Mouse (Mus musculus) hindbrain, embryonic 12.5 days (tissue): ENCODE measurements around the gene Lgals9. TPM values are rescaled to one million over a fixed set of nuclear protein-coding genes. Genes with fewer than 3 reads are reported as not detected.
A peak's percentile ranks its signal among the peaks of the same experiment; 100 is the strongest.

ENCODE experiments used
- ATAC-seq: fragments of 200-750 bp; cut with Nextera tagmentation; 2 replicates; pipeline ENCODE4 v1.8.0; 2017; ENCODE audit warnings: moderate TSS enrichment; ENCODE audit not compliant: low FRiP score
- H3K27ac ChIP-seq: fragments of 300-500 bp; sonication (generic); 2 replicates; pipeline ENCODE4 v1.5.1; 2016; ENCODE audit warnings: mild to moderate bottlenecking
- H3K27me3 ChIP-seq: fragments of 300-500 bp; sonication (generic); 2 replicates; pipeline ENCODE4 v1.6.1; 2016; ENCODE audit warnings: mild to moderate bottlenecking
- H3K36me3 ChIP-seq: fragments of 300-500 bp; sonication (generic); 2 replicates; pipeline ENCODE4 v1.6.1; 2016; ENCODE audit warnings: mild to moderate bottlenecking
- H3K4me1 ChIP-seq: fragments of 300-500 bp; sonication (generic); 2 replicates; pipeline ENCODE4 v1.6.1; 2016
- H3K4me2 ChIP-seq: fragments of 300-500 bp; sonication (generic); replicated peaks from 2 replicates; pipeline ENCODE4 v1.6.1; 2016; ENCODE audit warnings: mild to moderate bottlenecking
- H3K4me3 ChIP-seq: fragments of 300-500 bp; sonication (generic); 2 replicates; pipeline ENCODE4 v1.5.1; 2016; ENCODE audit warnings: mild to moderate bottlenecking
- H3K9ac ChIP-seq: fragments of 300-500 bp; sonication (generic); 2 replicates; pipeline ENCODE4 v1.6.1; 2016; ENCODE audit warnings: mild to moderate bottlenecking, moderate library complexity
- H3K9me3 ChIP-seq: fragments of 300-500 bp; sonication (generic); replicated peaks from 2 replicates; pipeline ENCODE4 v1.6.1; 2016; ENCODE audit warnings: mild to moderate bottlenecking
- WGBS: fragments of 180-500 bp; shearing (Covaris S2); methylation state at CpG from one replicate; pipeline ENCODE4 v1.1.7; 2016; 5-methylcytosine and 5-hydroxymethylcytosine counted together
- polyA plus RNA-seq: library from polyadenylated mRNA; unstranded; fragments of >200 nt; fragmentation: Nextera tagmentation; extraction: Ambion mirVana; gene quantifications from 2 replicates; pipeline ENCODE4 v1.2.1, GENCODE M21; 2016

The Lgals9 gene
- polyA plus RNA-seq, 1 experiment from 2014 or later: 8.7 TPM

DNA sequence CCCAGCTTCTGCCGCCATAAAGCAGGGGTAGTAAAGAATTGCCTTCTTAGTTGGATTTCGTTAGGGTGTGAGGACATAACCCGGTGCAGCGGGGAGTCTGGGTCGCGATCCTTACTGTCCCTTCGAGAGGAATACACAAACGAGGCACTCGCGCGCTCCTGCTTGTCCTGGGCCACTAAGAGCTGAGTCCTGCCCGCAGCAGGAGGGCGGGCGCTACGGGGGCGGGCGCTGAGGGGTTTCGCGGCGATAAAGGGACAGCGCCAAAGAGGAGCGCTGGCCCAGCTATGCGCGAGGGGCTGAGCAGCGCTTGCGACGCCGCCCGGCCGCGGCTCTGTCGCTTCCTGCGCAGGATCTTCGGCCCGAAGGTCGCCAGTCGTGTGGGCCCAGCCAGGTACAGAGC is 59.8 kb downstream of the Lgals9 start:
- Histone ChIP-seq H3K9me3 (no peaks in the 10 kb centered on the region), H3K4me1 (peaks cover 5% of the 10 kb centered on the region; the same call in 1 of the 2 replicates), H3K36me3 (no peaks in the 10 kb centered on the region), H3K4me3 (peak overlapping the region; percentile 33), H3K27ac (no peak overlapping the region), H3K9ac (peak overlapping the region; percentile 45), H3K27me3 (peaks cover 57% of the 10 kb centered on the region), H3K4me2 (peak overlapping the region; percentile 55)
- WGBS: under 1% methylated on average over 37 of the region's 37 CpGs
- no peak for ATAC-seq

DNA sequence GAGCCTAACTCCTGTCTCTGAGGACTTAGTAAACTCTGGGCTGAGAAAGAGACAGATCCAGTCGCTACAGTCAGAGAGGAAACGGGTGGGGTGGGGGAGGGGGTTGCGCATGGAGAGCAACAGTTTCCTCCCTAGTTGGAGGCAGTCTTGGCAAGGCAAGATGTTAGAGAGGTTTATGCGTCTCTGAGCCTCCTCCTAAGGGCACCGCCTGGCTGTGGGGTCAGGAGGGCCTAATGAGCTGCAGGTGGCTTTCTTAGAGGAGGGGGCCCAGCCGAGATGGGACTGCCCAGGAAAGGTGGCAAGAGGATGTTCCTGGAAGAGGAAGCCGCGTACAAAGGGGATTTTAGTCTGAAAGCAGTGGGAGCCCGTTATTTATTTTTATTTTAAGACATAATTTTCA is 60.6 kb downstream of the Lgals9 start:
- 14% methylated on average over 9 of the region's 9 CpGs for WGBS
- Histone ChIP-seq H3K4me1 (peaks cover 5% of the 10 kb centered on the region; the same call in 1 of the 2 replicates), H3K4me2 (no peak overlapping the region), H3K27ac (no peak overlapping the region), H3K36me3 (no peaks in the 10 kb centered on the region), H3K9ac (no peak overlapping the region), H3K27me3 (peaks cover 57% of the 10 kb centered on the region), H3K9me3 (no peaks in the 10 kb centered on the region), H3K4me3 (no peak overlapping the region)
- no peak for ATAC-seq

DNA sequence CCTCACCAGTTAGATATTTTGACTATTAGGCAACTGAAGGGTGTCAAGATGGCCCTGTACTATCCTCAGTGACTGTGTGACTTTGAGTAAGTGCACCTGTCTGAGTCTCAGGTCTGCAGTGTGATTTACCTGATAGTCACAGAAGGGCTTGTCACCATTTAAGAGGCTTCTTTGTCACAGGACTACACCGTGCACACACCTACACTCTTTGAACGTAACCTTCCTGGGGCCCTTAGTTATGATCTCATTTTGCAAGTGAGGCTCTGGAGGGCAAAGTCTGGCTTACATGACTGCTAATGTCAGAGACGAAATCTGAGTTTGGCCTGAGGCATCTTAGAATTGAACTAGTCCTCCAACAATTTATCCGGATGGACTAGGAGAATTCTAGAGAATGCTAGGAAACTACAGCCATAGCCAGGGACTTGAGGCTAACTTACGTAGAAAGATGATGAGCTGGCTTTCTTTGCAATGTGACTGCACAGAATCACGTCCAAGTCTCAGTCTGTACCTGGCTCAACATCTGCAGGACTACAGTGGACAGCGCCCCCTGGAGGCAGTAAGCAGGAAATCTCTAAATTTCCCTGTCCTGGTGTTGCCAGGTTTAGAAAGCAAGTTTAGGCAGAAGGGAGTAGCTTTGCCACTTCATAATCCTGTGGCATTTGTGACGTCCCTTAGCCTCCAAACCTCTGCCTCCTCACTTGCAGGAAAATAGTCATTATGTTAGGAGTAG is 61.9 kb downstream of the Lgals9 start:
- Histone ChIP-seq H3K27me3 (peaks cover 57% of the 10 kb centered on the region), H3K36me3 (no peaks in the 10 kb centered on the region), H3K9ac (no peak overlapping the region), H3K4me2 (no peak overlapping the region), H3K27ac (no peak overlapping the region), H3K4me1 (peaks cover 5% of the 10 kb centered on the region; the same call in 1 of the 2 replicates), H3K4me3 (no peak overlapping the region), H3K9me3 (no peaks in the 10 kb centered on the region)
- no peak for ATAC-seq
- 41% methylated on average over 8 of the region's 8 CpGs for WGBS

DNA sequence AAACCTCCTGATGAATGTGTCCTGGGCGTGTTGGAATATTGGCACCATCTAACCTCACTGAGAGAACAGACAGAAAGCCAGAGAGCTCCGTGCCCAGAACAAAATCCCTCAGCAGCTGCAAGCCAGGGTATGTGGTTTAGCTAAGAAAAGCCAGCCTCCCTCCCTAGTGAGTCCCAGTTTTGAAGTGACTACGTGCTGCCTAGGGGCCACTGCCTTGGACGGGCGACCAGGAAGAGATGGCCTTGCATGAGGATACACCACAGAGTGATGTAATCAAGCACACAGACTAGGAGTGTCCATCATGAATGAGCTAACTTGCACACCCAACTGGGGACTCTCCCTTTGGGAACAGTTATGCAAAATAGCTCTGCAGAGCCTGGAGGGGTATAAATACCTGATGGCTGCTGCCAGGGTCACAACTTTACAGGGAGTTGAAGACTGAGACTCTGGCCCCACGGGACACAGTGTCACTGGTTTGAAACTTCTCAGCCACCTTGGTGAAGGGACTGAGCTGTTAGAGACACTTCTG is 64.3 kb downstream of the Lgals9 start, which contains the start of gene Nos2:
TSS of gene Nos2 (plus strand) at position 377 of the 529 bp plus-strand sequence.
- peaks cover 37% of the 10 kb centered on the region for H3K27me3 ChIP-seq
- H3K36me3 ChIP-seq: no peaks in the 10 kb centered on the region
- H3K4me2 ChIP-seq: no peak within 1 kb of the TSS
- no peak within 1 kb of the TSS for H3K27ac ChIP-seq
- no peak within 1 kb of the TSS for H3K9ac ChIP-seq
- ATAC-seq: no peak
- H3K4me1 ChIP-seq: peaks cover 5% of the 10 kb centered on the region; the same call in 1 of the 2 replicates
- WGBS: 60% methylated on average over 6 of the region's 6 CpGs
- no peaks in the 10 kb centered on the region for H3K9me3 ChIP-seq
- H3K4me3 ChIP-seq: no peak within 1 kb of the TSS

DNA sequence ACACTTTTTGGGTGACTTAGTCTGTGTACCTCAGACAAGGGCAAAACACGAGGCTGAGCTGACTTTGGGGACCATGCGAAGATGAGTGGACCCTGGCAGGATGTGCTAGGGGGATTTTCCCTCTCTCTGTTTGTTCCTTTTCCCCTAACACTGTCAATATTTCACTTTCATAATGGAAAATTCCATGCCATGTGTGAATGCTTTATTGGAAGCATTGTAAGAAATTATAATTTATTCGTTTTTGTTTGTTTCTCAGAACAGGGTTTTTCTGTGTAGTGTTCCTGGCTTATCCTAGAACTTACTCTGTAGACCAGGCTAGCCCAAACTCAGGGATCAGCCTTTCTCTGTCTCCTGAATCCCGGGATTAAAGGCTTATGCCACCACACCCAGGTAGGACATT is 65.0 kb downstream of the Lgals9 start:
- no peaks in the 10 kb centered on the region for H3K9me3 ChIP-seq
- H3K27ac ChIP-seq: no peak overlapping the region
- H3K4me3 ChIP-seq: no peak overlapping the region
- peaks cover 29% of the 10 kb centered on the region for H3K27me3 ChIP-seq
- no peak overlapping the region for H3K4me2 ChIP-seq
- H3K36me3 ChIP-seq: no peaks in the 10 kb centered on the region
- no peak for ATAC-seq
- peaks cover under 1% of the 10 kb centered on the region; the same call in 1 of the 2 replicates for H3K4me1 ChIP-seq
- 77% methylated on average over 4 of the region's 4 CpGs for WGBS
- no peak overlapping the region for H3K9ac ChIP-seq

DNA sequence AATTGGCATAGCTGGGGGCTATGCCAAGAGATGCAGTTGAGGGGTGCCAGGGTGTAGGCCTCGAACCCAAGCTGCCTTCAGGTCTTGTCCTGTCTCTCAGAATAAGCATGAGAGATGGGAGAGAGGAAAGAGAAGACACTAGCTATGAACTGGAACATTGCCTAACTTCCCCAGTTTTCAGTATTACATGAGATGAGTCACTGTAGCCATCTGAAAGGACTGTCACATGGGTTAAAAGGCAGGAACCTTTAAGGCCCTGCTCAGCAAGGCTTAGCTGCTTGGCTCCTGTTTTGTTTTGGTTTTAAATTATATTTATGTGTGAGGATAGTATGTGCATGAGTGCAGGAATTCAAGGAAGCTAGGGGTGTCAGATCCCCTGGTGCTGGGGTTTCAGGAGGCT is 68.3 kb downstream of the Lgals9 start:
- no peak overlapping the region for H3K4me3 ChIP-seq
- H3K27me3 ChIP-seq: no peaks in the 10 kb centered on the region
- no peak overlapping the region for H3K27ac ChIP-seq
- H3K36me3 ChIP-seq: no peaks in the 10 kb centered on the region
- H3K4me2 ChIP-seq: no peak overlapping the region
- H3K9me3 ChIP-seq: no peaks in the 10 kb centered on the region
- ATAC-seq: no peak
- no peak overlapping the region for H3K9ac ChIP-seq
- WGBS: 93% methylated on average over 1 of the region's 1 CpGs
- no peaks in the 10 kb centered on the region for H3K4me1 ChIP-seq

DNA sequence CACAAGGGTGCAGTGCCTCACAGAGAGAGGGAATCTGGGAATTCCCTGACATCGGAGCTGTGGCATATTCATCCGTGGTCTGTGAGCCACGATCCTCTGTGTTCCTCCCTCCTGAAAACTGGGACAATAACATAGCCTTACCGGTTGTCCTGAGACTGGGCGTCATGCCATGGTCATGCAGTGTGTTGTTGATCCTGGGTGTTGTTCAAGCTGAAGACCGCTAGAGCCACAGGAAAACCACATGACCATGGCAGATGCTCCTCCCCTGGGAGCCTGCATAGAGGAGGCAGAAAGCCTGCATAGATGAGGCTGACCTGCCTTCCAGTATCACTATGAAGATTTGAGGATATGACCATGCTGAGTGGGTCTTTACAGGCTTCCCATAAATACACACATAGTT is 69.3 kb downstream of the Lgals9 start:
- no peak for ATAC-seq
- H3K27me3 ChIP-seq: no peaks in the 10 kb centered on the region
- H3K27ac ChIP-seq: no peak overlapping the region
- no peak overlapping the region for H3K4me3 ChIP-seq
- WGBS: 86% methylated on average over 6 of the region's 6 CpGs
- H3K4me1 ChIP-seq: no peaks in the 10 kb centered on the region
- H3K9ac ChIP-seq: no peak overlapping the region
- no peaks in the 10 kb centered on the region for H3K36me3 ChIP-seq
- H3K4me2 ChIP-seq: no peak overlapping the region
- H3K9me3 ChIP-seq: no peaks in the 10 kb centered on the region

Other genes starting within 250 kb of the Lgals9 start
- gene Ccnq, start 233.2 kb downstream of the Lgals9 start, polyA plus RNA-seq: 29.2 and 31.3 TPM in 2 replicates
- 16.0 and 18.1 TPM in 2 replicates for gene Lyrm9, start 158.4 kb downstream of the Lgals9 start, polyA plus RNA-seq
- 1.4 and 1.7 TPM in 2 replicates for gene Nos2, start 64.2 kb downstream of the Lgals9 start, polyA plus RNA-seq
- gene Ksr1, start 161.5 kb upstream of the Lgals9 start, polyA plus RNA-seq: 3.4 and 3.5 TPM in 2 replicates